Mouse (Mus musculus): ENCODE measurements around the gene Wbp4. TPM values are rescaled to one million over a fixed set of nuclear protein-coding genes. Genes with fewer than 3 reads are reported as not detected.
A peak's percentile ranks its signal among the peaks of the same experiment; 100 is the strongest.

Wbp4 gene
- polyA plus RNA-seq, 1 experiment from 2014 or later, result 42.1 TPM

- H3K4me1 ChIP-seq, result peaks cover 11% of the 10 kb centered on the region; the same call in 1 of the 2 replicates
- no peak overlapping the region for H3K4me3 ChIP-seq
- no peak overlapping the region for H3K4me2 ChIP-seq
- H3K9ac ChIP-seq, result no peak overlapping the region
- no peaks in the 10 kb centered on the region for H3K9me3 ChIP-seq
- H3K27ac ChIP-seq, result no peak overlapping the region
- ATAC-seq (ENCODE audit: insufficient number of reproducible peaks, low FRiP score, low TSS enrichment, low read depth), result no peak
- H3K27me3 ChIP-seq, result no peaks in the 10 kb centered on the region
- WGBS, result 92% methylated on average over 7 of the region's 7 CpGs
- peaks cover 8% of the 10 kb centered on the region; the same call in 1 of the 2 replicates for H3K36me3 ChIP-seq
Measured at GRCm38 (mm10) chr14:79504246-79505006, 23.1 kb upstream of the Wbp4 start.

GRCm38 (mm10) chr14:79503371-79504075 is 22.2 kb upstream of the Wbp4 start:
- no peak for ATAC-seq (ENCODE audit: insufficient number of reproducible peaks, low FRiP score, low TSS enrichment, low read depth)

GRCm38 (mm10) chr14:79500756-79501155 is 19.4 kb upstream of the Wbp4 start:
- H3K4me3 ChIP-seq, result no peak overlapping the region
- H3K27ac ChIP-seq, result no peak overlapping the region
- no peak overlapping the region for H3K4me2 ChIP-seq
- peaks cover 8% of the 10 kb centered on the region; the same call in 1 of the 2 replicates for H3K4me1 ChIP-seq
- ATAC-seq (ENCODE audit: insufficient number of reproducible peaks, low FRiP score, low TSS enrichment, low read depth), result no peak
- no peaks in the 10 kb centered on the region for H3K27me3 ChIP-seq
- no peak overlapping the region for H3K9ac ChIP-seq
- WGBS, result 80% methylated on average over 4 of the region's 4 CpGs
- H3K36me3 ChIP-seq, result peaks cover 8% of the 10 kb centered on the region; the same call in 1 of the 2 replicates
- H3K9me3 ChIP-seq, result no peaks in the 10 kb centered on the region

More at GRCm38 (mm10) chr14:79503371-79504075, 22.2 kb upstream of the Wbp4 start:
- Histone ChIP-seq H3K36me3 (peaks cover 8% of the 10 kb centered on the region; the same call in 1 of the 2 replicates), H3K9me3 (no peaks in the 10 kb centered on the region), H3K9ac (no peak overlapping the region), H3K4me3 (no peak overlapping the region), H3K27me3 (no peaks in the 10 kb centered on the region), H3K27ac (0 out of 2 replicates have a peak overlapping the region, but pooled peaks have one; percentile 4), H3K4me1 (peaks cover 8% of the 10 kb centered on the region; the same call in 1 of the 2 replicates), H3K4me2 (no peak overlapping the region)
- 38% methylated on average over 5 of the region's 5 CpGs for WGBS

- WGBS, result 72% methylated on average over 9 of the region's 9 CpGs
- Histone ChIP-seq H3K27ac (no peak overlapping the region), H3K36me3 (peaks cover 8% of the 10 kb centered on the region; the same call in 1 of the 2 replicates), H3K9me3 (no peaks in the 10 kb centered on the region), H3K9ac (no peak overlapping the region), H3K27me3 (no peaks in the 10 kb centered on the region), H3K4me2 (no peak overlapping the region), H3K4me3 (no peak overlapping the region), H3K4me1 (peaks cover 8% of the 10 kb centered on the region; the same call in 1 of the 2 replicates)
- ATAC-seq (ENCODE audit: insufficient number of reproducible peaks, low FRiP score, low TSS enrichment, low read depth), result no peak
Measured at GRCm38 (mm10) chr14:79499326-79499725, 18.0 kb upstream of the Wbp4 start.

GRCm38 (mm10) chr14:79494349-79494748 is 13.0 kb upstream of the Wbp4 start:
- Histone ChIP-seq H3K4me2 (no peak overlapping the region), H3K4me3 (no peak overlapping the region), H3K27me3 (no peaks in the 10 kb centered on the region), H3K36me3 (no peaks in the 10 kb centered on the region), H3K27ac (no peak overlapping the region), H3K9me3 (no peaks in the 10 kb centered on the region), H3K9ac (no peak overlapping the region), H3K4me1 (no peaks in the 10 kb centered on the region)
- ATAC-seq (ENCODE audit: insufficient number of reproducible peaks, low FRiP score, low TSS enrichment, low read depth), result no peak
- WGBS, result 60% methylated on average over 6 of the region's 6 CpGs

- Histone ChIP-seq H3K4me2 (no peak overlapping the region), H3K27me3 (no peaks in the 10 kb centered on the region), H3K9ac (no peak overlapping the region), H3K4me1 (peaks cover 19% of the 10 kb centered on the region), H3K36me3 (no peaks in the 10 kb centered on the region), H3K4me3 (no peak overlapping the region), H3K9me3 (no peaks in the 10 kb centered on the region), H3K27ac (no peak overlapping the region)
- ATAC-seq (ENCODE audit: insufficient number of reproducible peaks, low FRiP score, low TSS enrichment, low read depth), result no peak
- WGBS, result 72% methylated on average over 3 of the region's 3 CpGs
Measured at GRCm38 (mm10) chr14:79490246-79490645, 8.9 kb upstream of the Wbp4 start.

- Histone ChIP-seq H3K4me3 (no peak overlapping the region), H3K9ac (no peak overlapping the region), H3K9me3 (no peaks in the 10 kb centered on the region), H3K36me3 (no peaks in the 10 kb centered on the region), H3K4me2 (no peak overlapping the region), H3K4me1 (peaks cover 19% of the 10 kb centered on the region), H3K27ac (no peak overlapping the region), H3K27me3 (no peaks in the 10 kb centered on the region)
- 75% methylated on average over 12 of the region's 12 CpGs for WGBS
- no peak for ATAC-seq (ENCODE audit: insufficient number of reproducible peaks, low FRiP score, low TSS enrichment, low read depth)
Measured at GRCm38 (mm10) chr14:79489150-79489549, 7.8 kb upstream of the Wbp4 start.

- no peak for ATAC-seq (ENCODE audit: insufficient number of reproducible peaks, low FRiP score, low TSS enrichment, low read depth)
- Histone ChIP-seq H3K27me3 (no peaks in the 10 kb centered on the region), H3K4me2 (no peak overlapping the region), H3K36me3 (no peaks in the 10 kb centered on the region), H3K27ac (no peak overlapping the region), H3K9ac (no peak overlapping the region), H3K4me3 (no peak overlapping the region), H3K4me1 (peaks cover 23% of the 10 kb centered on the region), H3K9me3 (no peaks in the 10 kb centered on the region)
- 50% methylated on average over 9 of the region's 9 CpGs for WGBS
Measured at GRCm38 (mm10) chr14:79488531-79488930, 7.2 kb upstream of the Wbp4 start.

GRCm38 (mm10) chr14:79486993-79487731 is 5.8 kb upstream of the Wbp4 start:
- Histone ChIP-seq H3K4me1 (peaks cover 33% of the 10 kb centered on the region), H3K9ac (0 out of 2 replicates have a peak overlapping the region, but pooled peaks have one; percentile 33)

GRCm38 (mm10) chr14:79486617-79486992 is 5.3 kb upstream of the Wbp4 start:
- H3K4me1 ChIP-seq, result peaks cover 33% of the 10 kb centered on the region

More at GRCm38 (mm10) chr14:79486993-79487731, 5.8 kb upstream of the Wbp4 start:
- WGBS, result 5% methylated on average over 19 of the region's 19 CpGs
- H3K27me3 ChIP-seq, result no peaks in the 10 kb centered on the region
- no peaks in the 10 kb centered on the region for H3K36me3 ChIP-seq
- peak overlapping the region; percentile 37 for H3K4me3 ChIP-seq
- H3K4me2 ChIP-seq, result peak overlapping the region; percentile 54
- H3K27ac ChIP-seq, result peak overlapping the region; percentile 75
- ATAC-seq (ENCODE audit: insufficient number of reproducible peaks, low FRiP score, low TSS enrichment, low read depth), result no peak
- H3K9me3 ChIP-seq, result no peaks in the 10 kb centered on the region

GRCm38 (mm10) chr14:79483611-79484120 is 2.3 kb upstream of the Wbp4 start:
- no peaks in the 10 kb centered on the region for H3K27me3 ChIP-seq
- peak overlapping the region; percentile 65 for H3K4me2 ChIP-seq
- H3K9me3 ChIP-seq, result no peaks in the 10 kb centered on the region
- H3K4me3 ChIP-seq, result peak overlapping the region; percentile 77
- H3K4me1 ChIP-seq, result peaks cover 43% of the 10 kb centered on the region
- ATAC-seq (ENCODE audit: insufficient number of reproducible peaks, low FRiP score, low TSS enrichment, low read depth), result no peak
- WGBS, result 52% methylated on average over 8 of the region's 8 CpGs
- peak overlapping the region; percentile 26; the same call in 1 of the 2 replicates for H3K9ac ChIP-seq
- H3K36me3 ChIP-seq, result no peaks in the 10 kb centered on the region
- peak overlapping the region; percentile 100 for H3K27ac ChIP-seq

More at GRCm38 (mm10) chr14:79486617-79486992, 5.3 kb upstream of the Wbp4 start:
- H3K9me3 ChIP-seq, result no peaks in the 10 kb centered on the region
- no peak for ATAC-seq (ENCODE audit: insufficient number of reproducible peaks, low FRiP score, low TSS enrichment, low read depth)
- H3K4me2 ChIP-seq, result peak overlapping the region; percentile 54
- H3K4me3 ChIP-seq, result peak overlapping the region; percentile 37
- peak overlapping the region; percentile 75; the same call in 1 of the 2 replicates for H3K27ac ChIP-seq
- H3K27me3 ChIP-seq, result no peaks in the 10 kb centered on the region
- no peaks in the 10 kb centered on the region for H3K36me3 ChIP-seq
- 22% methylated on average over 8 of the region's 8 CpGs for WGBS
- no peak overlapping the region for H3K9ac ChIP-seq
